Mouse (Mus musculus) naive thymus-derived CD4-positive, alpha-beta T cell, adult 2 months (primary cell): ENCODE results near the gene Cd5l.
"Not testable (repeated sequence)": the region's sequence is repeated elsewhere in the genome, so short reads cannot be mapped to it uniquely, and the experiment has no call there.

ENCODE experiments used
- DNase-seq: peaks from one replicate; pipeline ENCODE4 v3.0.0-alpha.2; 2011; ENCODE audit warnings: low read depth

Gene Cd5l

DNA sequence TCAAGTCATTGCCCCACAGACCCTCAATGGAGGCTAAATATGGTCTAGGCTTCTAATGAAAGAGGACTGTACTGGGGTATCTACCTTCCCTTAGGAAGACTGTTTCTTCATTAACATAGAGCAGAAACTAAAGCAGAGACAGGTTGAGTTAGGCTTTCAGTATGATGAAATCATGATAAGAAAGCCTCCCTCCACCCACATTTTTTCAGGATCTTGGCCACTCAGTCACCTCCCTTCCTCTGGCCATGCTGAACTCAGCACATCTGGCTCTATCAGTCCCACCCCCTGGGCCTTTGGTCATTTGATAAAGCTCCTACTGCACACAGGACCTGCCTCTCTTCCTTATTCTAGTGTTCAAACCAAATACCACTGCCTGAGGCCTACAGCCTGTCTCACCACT lies at the start of gene Cd5l:
Gene Cd5l (plus strand): TSS at position 301 of the 400 bp plus-strand sequence.
- no peak for DNase-seq

DNA sequence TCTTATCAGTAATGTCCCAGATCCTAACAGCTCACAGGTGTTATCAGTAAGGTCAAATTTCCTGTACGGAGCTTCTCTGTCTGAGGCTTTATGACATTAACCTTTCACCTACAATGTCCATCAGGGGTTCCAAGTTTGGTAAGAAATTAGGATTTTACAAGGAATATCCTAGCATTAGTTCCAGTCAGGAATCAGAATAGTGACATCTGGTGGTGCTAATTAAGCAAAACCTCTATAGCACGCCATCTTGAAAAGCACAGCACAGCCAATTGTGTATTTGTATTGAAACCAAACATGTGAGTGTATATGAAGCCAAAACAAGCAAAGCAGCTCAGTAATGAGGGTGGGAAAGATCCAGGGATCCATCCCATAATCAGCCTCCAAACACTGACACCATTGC lies 47.8 kb upstream of the Cd5l start:
- no peak for DNase-seq

DNA sequence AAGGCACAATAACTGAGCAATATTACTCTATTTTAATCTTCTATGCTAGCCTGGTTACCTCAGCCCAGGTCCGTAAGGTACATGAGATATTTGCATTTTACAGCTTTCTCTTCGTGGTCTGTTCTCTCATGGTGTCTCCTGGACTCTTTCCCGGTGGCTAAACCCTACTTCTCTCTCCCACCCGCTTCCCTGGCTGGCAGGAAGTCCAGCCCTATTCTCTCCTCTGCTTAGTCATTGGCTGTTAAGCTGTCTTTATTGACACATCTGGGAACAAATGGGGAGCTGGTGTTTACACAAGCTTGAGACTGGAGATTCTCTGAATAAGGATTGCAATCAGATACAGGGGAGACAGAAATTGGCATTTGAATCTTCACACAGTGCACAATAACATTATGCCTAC lies 35.1 kb upstream of the Cd5l start:
- DNase-seq: no peak

DNA sequence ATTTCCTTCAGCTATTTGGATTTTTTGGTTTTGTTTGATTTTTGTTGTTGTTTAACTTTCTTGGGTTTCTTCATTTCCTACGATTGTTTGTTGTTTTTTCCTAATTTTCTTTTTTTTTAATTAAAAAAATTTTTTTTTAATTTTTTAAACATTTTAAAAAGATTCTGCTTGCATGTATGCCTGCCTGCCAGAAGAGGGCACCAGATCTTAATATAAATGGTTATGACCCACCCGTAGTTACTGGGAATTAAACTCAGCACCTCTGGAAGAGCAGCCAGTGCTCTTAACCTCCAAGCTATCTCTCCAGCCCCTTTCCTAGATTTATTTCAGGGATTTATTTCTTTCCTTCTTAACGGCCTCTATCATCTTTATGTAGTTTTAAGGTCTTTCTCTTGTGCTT lies 33.9 kb upstream of the Cd5l start:
- peak; percentile 24 for DNase-seq

DNA sequence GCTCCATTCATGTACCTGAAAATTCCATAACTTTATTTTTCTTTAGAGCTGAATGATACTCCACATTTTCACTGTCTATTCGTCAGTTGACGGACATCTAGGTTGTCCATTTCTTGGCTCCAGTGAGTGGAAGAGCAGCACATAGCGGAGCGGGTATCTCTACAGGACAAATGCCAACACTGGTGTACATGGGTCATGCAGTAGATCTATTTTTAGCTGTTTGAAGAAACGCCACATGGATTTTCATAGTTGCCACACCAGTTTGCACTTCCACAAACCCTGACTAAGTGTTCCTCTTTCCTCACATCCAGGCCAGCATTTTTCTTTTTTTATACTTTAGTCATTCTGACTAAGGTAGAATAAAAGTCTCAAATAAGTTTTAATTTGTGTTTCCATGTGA lies 19.8 kb upstream of the Cd5l start:
- no peak for DNase-seq

DNA sequence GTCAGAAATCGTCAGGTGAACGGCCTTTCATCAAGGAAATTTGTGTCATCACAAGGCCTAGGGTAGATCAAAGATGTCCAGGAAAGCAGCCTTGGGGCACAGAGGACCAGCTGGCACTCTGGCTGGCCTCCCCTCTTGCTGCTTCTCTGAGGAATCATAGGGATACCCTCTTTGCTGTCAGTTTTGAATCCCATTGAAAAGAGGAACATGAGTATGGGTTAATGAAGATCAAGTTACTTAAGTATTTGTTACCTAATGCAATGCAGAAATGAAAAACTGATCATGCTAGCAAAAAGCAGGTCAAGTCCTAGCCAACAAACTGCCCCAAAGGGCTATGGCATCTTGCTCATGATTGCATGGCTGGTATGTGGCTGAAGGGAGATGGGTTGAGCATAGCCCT lies 6.7 kb upstream of the Cd5l start:
- not testable (repeated sequence) for DNase-seq

DNA sequence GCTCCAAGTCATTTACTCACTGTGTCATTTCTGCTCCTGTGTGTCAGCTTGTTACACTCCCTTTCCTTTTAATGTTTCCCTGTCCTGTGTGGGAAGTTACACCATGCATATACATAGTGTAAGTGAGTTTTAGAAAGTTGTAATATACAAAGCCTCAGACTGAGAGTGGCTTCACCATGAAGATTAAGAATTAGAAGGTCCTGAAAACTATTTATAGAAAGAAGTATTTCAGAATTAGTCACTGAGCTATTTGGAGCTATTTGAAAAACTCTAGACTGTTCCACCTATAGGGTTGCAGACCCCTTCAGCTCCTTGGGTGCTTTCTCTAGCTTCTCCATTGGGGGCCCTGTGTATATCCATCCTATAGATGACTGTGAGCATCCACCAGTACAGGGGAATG lies 1.5 kb downstream of the Cd5l start:
- DNase-seq: no peak

DNA sequence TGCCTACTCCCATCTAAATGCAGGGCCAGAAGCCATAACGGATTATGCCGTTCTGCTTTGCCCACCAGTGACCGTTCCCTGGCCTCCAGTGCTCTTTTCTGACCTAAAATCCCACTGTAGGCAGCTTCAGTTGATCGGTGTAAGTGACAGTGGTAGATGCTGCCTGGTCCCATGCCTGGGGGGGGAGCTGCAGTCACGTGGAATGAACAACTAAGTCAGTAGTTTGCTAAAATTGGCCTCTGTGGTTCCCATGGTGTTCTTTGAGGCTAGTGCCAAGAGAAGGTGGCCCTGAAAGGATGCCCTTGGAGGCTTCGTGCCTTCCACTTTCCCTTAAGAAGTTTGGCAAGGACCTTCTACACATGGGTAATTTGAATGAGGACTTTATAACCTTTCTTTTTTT lies 2.8 kb downstream of the Cd5l start:
- no peak for DNase-seq

DNA sequence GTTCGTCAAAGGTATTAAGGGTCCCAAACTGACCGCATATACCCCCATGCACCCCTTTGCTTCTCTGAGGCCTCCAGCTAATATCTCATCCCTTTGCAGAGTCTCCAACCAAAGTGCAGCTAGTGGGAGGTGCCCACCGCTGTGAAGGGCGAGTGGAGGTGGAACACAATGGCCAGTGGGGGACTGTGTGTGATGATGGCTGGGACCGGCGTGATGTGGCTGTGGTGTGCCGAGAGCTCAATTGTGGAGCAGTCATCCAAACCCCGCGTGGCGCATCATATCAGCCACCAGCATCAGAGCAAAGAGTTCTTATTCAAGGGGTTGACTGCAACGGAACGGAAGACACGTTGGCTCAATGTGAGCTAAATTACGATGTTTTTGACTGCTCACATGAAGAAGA lies 8.0 kb downstream of the Cd5l start:
- no peak for DNase-seq

DNA sequence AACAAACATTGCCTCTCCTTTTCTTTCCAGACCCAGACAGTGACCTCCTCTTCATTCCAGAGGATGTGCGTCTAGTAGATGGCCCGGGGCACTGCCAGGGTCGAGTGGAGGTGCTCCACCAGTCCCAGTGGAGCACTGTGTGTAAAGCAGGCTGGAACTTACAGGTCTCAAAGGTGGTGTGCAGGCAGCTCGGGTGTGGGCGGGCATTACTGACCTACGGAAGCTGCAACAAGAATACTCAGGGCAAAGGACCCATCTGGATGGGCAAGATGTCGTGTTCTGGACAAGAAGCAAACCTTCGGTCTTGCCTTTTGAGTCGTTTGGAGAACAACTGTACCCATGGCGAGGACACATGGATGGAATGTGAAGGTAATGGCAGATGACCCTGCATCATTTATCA lies 9.8 kb downstream of the Cd5l start:
- DNase-seq: no peak

DNA sequence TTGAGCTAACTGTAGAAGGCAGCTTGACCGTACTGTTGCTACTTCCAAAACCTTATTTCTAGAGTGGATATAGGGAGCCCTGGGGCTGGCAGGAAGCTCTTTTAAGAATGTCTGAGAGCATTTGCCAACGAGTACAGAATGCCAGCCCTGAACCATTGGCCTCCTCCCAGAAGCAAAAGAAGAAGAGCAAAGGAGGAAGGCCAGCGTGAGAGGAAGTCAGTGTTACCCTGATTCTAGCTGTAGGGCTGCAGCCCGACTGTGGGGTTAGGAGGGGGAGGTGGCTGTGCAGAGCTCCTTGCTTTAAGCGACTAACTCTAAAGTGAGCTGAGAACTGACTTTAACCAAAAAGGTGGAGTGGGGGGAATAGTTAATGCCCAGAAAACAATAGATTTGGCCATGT lies 11.5 kb downstream of the Cd5l start:
- DNase-seq: no peak

DNA sequence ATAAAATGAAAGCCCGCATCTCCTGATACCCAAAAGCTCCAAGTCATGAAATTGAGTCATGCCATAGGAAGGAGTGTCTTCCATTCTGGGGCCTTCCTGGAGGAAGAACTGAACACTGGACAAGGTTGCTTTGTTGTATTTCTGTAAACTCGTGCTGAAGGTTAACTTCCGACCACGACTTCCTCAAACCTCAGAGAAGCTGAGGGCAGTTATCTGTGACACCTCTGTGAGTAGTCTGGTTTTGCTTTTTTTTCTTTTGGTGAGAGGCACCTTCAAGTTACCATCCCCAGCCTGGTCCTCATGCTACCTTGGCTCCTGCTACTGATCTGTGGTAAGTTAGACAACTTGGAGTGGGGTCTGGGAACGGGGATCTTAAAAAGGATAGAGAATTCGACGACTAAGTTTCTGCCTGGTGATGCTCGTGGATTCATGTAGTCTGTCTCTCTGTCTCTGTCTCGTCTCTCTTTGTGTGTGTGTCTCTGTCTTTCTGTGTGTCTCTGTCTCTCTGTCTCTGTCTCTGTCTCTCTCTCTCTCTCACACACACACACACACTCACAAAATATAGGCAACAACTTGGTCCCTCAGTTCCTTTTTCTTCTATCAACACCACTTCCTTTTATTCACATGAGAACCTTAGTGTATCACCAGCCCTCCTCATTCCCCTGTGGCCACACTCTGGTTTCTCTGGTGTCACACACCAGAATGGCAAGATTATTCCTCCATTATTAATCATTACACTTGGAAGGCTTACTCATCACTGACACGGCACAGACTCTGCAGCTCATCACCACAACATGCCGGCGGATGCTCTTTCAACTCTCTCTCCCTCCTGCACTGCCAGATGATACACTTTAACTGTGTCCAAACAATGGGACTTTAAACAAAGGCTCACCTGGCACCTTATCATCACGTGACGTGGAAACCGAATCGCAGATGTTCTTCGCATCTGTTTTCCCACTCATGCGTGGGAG lies 18.8 kb downstream of the Cd5l start, which contains the start of gene Fcrl1:
Gene Fcrl1 (plus strand): TSS at position 193 of the 971 bp plus-strand sequence.
- DNase-seq: peak; percentile 32

DNA sequence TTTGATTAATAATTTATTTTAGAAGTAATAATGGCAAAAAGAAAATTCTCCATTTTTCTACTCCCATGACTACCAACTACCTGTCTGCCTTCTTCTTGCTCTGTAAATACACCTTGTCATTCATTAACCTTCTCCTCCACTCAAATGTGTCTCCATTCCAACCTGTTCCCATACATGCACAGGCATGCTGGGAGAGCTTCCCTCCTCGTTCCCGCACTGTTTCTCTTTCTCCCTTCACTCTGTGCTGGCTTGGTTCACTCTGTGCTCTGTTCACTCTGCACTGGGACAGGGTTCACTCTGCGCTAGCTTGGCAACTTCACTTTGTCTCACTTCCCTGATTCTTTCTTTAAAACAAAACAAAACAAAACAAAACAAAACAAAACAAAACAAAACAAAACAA lies 19.5 kb downstream of the Cd5l start:
- DNase-seq: no peak

DNA sequence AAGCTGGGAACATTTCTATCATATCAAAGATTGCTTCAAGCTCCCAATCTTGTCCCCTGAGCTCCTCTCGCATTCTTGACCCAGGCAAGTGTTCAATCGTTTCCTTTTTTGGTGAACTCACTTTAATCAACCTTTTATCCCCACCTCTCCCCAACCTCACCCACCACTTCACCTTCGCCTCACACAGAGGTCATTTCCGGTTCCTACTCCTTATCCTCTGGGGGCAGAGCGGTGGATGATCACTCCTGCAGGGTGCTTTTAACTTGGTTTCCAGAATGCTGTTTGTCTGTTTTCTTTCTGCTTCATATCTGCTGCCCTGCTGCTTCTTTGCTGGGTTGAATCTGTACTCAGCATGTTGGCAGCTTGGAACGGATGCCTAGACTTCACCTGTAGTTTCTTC lies 20.0 kb downstream of the Cd5l start:
- DNase-seq: peak; percentile 13

DNA sequence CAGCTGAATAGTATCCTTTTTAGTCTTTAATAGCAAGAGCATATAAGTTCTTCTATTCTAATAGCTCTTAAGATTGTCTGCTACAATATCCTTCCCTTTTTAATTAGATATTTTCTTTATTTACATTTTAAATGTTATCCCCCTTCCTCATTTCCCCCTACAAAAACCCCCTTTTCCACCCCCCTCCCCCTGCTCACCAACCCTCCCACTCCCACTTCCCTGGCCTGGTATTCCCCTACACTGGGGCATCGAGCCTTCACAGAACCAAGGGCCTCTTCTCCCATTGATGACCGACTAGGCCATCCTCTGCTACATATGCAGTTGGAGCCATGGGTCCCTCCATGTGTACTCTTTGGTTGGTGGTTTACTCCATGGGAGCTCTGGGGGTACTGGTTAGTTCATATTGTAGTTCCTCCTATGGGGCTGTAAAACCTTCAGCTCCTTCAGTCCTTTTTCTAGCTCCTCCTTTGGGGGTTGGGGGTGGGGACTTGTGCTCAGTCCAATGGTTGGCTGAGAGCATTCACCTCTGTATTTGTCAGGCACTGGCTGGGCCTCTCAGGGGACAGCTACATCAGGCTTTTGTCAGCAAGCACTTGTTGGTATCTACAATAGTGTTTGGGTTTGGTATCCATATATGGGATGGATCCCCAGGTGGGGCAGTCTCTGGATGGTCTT lies 22.1 kb downstream of the Cd5l start:
- not testable (repeated sequence) for DNase-seq

DNA sequence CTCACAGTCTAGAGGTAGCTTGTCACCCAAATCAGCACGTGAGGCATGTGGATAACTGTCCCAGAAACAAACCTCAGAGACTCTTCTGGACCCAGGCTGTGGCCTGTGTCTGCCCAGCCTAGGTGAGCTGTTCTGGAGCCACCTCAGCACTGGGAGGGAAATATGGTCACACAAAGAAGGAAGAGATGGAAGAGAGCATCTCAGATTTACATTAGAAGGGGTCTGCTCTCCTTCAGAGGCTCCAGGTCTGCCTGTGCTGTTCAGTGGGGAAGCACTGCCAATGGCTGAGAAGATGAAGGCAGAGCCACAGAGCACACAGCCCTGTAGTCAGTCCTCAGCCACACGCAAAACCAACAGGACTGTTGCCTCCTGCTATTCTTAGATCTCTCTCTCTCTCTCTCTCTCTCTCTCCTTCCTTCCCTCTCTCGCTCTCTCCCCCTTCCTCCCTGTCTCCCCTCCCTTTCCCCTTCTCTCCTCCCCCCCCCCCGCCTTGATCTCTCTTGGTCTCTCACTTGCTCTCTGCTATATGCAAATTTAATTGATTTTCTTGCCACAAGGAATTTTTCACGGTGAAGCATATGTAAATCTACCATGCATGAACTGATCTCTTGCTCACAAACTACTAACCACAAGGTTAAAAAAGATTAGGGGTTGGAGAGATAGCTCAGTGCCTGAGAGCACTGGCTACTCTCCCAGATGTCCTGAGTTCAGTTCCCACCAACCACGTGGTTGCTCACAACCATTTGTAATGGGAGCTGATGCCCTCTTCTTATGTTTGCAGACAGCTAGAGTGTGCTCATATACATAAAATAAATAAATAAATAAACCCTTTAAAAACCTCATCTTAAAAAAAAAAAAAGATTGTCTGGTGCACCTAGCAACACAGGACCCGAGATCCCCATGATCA lies 24.4 kb downstream of the Cd5l start:
- no peak for DNase-seq

DNA sequence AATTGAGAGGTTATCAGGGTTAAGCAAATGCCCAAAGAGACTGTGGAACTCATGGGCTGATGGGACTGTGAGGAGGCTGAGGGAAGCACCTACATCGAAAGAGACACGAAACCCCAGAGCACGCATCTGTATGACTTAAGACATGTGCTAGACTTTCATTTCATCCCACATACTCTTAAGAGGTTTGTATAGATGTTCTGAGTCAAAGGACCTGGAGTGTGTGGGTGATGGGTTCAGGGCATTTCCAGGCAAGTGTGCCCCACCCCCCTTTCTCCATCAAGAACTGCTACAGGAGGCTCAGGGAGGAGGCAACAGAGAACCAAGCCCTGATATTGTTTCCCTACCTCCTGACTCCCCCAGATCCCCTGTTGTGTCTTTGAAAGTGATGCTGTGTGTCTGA lies 25.6 kb downstream of the Cd5l start:
- DNase-seq: no peak

DNA sequence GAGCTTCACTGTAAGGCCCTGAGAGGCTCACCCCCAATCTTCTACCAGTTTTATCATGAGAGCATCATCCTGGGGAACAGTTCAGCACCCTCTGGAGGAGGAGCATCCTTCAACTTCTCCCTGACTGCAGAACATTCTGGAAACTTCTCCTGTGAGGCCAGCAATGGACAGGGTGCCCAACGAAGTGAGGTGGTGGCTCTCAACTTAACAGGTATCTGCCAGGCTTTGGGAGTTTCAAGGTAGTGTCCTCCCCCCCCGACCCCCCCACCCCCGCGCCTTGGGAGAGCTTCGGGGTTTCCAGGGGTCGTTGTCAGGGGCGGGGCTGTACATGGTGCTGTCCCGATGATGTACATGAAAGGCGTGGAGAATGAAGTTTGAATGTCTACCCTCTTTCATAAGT lies 27.4 kb downstream of the Cd5l start:
- no peak for DNase-seq

DNA sequence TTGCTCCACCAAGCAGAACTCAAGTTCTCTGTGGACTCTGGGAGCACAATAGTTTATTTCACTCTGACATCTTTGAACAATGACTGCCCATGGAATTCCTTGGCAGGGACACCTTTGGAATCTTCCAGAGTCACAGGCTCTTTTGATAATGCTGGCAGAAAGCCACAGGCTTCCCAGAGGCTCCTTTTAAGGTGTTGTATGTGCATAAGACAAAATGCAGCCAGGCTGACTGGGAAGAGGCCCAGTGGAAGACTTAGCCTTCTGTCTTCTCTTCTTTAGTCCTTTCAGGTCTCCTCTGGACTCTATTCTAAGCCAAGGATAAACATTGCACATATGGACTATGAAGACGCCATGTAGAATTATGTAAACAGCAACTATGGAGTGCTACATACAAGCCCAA lies 33.3 kb downstream of the Cd5l start:
- no peak for DNase-seq

DNA sequence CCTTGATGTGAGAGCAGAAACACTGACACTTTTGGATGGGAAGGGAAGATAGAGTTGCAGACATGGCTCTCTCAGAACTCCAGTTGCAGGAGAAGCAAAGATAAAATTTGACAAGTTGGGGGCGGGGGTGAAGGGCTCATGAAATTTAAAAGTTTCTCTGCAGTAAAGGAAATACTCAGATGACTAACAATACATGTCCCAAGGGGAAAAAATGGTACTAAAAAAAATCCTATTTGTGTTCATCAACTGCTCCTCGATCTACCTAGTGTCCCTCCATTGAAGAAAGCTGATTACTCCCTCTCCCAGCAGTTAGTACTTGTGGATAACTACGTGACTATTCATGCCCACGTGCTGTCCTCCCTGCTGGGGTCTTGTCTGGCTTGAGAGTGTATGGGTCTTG lies 41.1 kb downstream of the Cd5l start:
- no peak for DNase-seq

DNA sequence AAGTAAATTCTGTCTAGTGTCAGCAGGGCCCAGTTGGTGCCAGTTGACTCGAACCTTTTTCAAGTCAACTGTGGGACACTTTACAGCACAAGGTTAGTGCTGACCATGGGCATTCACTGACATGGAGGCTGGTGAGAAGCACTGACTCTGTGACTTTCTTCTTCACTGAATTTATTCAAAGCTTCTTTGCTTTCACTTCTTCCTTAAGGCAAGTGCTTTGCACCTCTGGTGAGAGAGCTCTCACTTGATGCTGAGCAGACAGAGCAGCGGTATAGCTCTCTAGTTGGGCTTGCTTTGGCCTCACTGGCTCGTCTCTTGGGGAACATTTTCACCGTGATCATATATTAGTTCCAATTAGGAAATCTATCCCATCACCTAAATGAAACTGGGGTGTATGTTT lies 42.2 kb downstream of the Cd5l start:
- DNase-seq: no peak

DNA sequence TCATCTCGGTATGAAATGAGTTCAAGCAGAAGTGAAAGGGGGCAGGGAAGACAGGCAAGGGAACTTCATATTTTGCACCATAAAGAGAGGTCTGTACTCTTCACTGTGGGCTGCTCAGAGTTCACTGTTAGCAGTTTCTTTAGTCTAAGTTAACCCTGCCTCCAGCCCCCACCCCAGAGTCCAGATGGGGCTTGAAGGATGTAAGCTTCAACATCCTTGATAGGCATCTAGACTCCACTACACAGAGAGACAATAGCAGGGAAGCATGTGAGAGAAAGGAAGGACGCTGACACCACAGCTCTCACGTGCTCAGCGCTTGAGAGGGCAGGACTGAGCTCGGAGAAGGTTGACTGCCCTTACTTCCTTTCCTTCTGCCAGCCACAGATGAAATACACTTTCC lies 43.6 kb downstream of the Cd5l start:
- DNase-seq: peak; percentile 55
